Mouse (Mus musculus) kidney, adult 9 months (tissue): Measurements from ENCODE around the gene Armc7.
"Not testable (repeated sequence)": the region's sequence is repeated elsewhere in the genome, so short reads cannot be mapped to it uniquely, and the experiment has no call there.

Experiments
- DNase-seq: peaks from one replicate; pipeline ENCODE4 v3.0.0; 2022

The Armc7 gene

DNA sequence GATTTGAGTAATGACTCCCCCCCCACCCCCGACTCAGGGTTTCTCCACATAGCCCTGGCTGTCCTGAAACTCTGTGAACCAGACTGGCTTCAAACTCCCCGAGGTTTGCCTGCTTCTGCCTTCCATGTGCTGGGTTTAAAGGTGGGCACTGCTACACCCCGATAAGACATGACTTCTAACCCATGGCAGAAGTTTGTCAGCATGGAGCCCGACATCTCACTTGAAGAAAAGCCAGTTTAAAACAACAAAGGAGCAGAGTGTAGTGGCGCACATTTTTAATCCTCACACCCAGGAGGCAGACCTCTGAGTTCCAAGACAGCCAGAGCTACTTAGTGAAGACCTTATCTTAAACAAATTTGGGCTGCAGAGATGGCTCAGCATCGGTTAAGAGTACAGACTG is 16.9 kb downstream of the Armc7 start:
- DNase-seq: no peak

GRCm38 (mm10) chr11:115496559-115496958 is 21.1 kb downstream of the Armc7 start:
- DNase-seq: not testable (repeated sequence)

DNA sequence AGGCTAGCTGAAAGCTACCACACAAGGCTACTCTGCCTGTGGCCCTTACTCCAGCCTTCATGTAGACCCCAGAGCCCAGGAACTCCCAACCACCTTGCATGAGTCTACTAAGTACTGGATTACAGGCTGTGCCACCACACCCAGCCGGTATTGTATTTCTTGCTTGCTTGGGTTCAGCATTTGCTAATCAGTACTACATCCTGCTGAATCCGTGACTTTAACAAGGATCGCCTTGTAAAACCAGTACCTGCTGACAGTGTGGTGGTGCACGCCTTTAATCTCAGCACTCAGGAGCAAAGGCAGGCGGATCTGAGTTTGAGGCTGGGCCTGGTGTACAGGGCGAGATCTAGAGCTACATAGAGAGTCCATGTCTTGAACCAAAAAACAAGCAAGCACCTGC is 27.2 kb downstream of the Armc7 start:
- no peak for DNase-seq

DNA sequence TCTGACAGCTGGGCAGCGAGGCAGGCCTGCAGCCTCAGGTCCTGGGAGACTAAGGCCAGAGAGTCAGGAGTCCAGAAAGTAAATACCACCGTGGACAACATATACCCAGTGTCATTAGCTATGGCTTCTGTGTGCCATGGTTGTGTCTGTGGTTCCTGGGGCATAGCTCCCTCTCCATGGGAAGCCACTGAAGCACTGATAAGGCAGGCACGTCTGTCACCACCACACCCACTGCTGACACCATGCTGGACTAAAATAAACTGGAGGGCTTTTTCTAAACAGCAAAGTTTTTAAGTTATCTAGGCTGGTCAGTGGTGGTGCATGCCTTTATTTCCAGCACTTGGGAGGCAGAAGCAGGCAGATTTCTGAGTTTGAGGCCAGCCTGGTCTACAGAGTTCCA is 31.1 kb downstream of the Armc7 start:
- DNase-seq: no peak

DNA sequence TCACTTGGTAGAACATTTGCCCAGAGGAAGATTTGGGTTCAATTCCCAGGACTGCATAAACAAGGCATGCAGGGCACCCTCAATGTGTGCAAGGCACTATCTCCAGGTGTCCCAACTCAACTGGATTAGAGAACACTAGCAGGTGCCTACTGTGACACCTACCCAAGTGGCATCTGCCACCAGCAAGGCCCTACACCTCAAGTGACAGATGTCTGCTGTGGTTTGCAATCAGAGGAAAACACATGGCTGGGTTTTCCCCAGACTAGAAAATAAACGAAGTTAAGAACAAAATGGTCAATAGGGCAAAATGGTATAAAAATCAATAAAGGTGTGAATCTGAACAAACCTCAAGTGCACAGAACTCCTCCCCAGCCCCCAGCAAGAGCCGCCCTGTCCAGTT is 32.6 kb downstream of the Armc7 start:
- DNase-seq: no peak

DNA sequence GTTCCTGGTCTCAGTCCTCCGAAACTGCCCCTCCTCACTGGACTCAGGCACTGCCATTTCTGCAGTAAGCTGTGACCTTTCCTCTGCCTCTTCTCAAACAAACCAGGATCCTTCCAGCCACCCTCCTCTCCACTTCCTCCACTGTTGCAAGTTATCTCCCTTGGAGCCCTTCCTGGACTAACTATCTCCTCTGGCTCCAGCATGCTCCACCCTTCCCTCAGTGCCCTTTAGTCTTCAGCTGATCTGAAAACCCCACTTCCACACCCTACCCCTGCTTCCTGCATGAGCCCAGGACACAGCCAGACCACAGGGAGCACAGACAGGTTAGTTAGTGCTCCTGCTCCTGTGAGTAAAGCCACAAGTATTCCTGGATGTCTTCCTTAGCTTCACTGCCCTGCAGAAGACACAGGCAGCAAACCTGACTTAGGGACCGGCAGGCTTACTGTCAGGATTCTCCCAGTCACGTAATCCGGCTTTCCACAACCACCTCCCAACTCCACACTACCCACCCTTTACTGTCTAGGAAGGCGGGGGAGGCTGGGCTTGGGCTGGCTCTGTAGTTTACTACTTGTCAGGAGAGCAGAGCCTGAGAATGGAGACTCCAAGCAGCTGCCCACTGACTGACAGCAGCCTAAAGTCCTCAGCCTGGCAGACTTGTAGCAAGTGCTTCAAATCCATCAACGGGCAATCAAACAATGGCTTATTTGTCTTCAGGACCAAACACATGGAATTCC is 34.5 kb downstream of the Armc7 start:
- DNase-seq: no peak

DNA sequence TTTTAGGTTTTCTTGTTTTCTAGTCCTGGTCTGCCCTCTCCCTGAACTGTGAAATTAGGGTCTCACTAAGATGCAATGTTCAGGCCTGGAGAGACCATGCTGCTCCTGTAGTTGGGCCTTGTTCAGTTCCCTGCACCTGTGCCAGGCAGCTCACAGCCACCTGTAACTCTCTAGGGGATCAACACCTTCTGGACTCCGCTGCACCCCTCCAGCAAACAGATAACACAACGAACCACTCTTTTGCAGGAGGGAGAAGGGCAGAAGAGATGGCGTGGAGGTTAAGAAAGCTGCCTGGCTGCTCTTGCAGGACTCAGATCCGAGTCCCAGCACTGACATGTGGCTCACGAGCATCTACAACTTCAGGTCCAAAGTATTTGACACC is 35.0 kb downstream of the Armc7 start:
- no peak for DNase-seq

DNA sequence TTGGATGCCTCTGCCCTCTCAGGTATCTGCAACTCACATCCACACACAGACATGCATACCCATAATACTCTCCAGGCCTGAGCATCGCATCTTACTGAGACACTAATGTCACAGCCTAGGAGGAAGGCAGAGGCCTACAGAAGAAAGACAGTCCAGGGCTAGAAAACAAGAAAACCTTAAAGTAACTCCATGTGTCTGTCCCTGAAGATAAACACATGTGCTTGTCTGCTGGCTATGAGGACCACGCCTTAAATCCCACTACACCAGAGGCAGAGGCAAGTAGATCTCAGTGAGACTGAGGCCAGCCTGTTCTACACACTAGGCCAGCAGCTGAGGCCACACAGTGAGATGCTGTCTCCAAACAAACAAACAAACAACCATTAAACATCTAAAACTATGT is 35.7 kb downstream of the Armc7 start:
- DNase-seq: no peak

DNA sequence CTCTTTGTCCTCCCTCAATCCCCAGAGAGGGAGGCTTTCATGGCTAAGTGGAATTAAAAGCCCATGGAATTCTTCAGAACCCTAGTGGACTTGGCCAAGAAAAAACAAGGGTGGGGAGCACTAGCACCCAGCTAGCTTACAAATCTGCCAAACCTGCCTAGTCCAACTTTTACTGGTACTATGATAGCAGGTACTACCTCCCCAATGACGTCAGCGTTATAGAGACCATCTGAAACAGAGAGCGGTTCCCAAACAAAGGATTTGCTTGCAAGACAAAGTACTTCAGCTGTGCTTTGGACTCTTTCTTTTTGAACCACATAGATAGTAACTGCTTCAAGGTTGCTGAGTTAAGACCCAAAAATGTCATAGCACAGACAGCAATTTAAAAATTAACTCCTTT is 36.5 kb downstream of the Armc7 start:
- no peak for DNase-seq

DNA sequence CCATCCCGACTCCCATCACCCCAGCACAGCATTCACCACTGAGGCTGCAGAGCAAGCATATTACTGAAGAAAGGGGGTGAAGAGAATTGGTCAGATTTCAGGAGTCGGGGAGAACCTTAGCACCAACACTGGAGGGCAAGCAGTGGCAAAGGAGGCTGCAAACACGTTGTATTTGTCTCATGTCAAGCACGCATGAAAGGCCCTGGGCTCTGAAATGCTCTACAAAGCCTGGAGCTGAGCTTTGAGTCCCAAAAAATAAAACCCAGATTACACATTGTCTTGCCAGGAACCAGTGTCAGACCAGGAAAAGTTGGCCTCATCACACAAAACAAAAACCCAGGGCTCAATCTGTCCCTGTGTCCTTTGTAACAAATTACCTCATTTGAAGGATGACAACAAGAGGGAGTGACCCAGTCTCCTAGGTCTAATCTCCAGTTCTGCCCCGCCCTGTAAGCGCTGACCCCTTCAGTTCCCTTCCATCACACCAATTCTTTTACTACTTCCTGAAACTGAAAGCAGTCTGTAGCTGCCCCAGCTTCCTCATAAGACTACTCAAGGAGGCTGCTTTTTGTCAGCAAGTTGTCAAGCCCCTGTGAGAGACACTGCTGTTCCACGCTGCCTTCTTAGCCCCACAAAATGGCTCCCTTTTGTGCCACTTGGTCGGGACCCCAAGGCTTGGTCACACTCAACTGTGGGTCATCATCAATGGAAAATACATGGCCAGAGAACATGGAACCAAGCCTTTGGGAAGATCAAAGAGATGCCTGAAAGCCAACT is 37.1 kb downstream of the Armc7 start:
- DNase-seq: no peak

DNA sequence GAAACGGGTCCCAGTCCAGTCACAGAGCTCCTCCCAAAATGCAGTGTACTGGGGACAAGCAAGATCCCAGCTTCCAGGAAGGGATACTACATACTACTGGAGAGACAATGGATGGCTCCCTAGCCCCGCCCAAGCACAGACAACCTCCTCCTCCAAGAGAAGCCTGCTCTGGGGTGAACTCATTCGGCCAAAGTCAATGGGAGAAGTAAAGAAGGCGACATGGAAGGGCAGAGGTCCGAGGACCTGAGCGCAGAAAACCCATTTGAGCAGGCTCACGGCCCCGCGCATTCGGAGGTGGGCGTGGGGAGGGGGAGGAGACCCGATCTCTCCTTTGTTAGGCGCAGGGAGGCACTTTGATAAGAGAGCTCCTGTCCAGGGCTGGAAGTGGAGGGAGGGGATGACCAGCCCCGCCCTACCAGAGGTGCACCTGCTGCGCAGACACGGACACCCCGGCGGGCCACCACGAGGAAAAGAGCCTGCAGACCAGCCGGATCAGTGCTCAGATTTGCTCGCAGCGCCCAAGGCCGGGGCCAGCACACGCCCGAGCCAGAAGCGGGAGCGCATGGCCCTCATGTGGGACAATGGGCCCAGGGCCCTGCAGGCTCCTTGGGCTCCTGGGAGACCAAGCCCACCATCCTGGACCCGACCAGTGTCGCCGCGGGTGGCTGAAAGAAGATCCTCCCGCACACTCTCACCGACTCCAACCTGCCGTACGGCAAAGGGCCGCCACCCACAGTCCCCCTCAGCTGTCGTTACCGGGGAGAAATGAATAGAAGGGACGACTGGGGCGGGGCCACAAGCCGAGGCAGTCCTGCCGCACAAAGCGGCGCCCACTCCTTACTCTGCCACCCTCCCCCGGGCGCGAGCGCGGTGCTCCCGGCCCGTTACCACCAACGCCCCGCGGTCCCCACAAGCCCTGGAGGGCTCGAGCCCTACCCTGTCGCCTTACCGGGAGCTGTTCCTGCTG is 38.1 kb downstream of the Armc7 start:
- DNase-seq: peak; percentile 26

- DNase-seq: peak; percentile 99
Measured at GRCm38 (mm10) chr11:115514238-115514663, 38.8 kb downstream of the Armc7 start, which contains the start of gene Jpt1. Jpt1 (minus strand) TSS chr11:115514387.

- DNase-seq: no peak
Measured at GRCm38 (mm10) chr11:115515021-115515420, 39.6 kb downstream of the Armc7 start.

DNA sequence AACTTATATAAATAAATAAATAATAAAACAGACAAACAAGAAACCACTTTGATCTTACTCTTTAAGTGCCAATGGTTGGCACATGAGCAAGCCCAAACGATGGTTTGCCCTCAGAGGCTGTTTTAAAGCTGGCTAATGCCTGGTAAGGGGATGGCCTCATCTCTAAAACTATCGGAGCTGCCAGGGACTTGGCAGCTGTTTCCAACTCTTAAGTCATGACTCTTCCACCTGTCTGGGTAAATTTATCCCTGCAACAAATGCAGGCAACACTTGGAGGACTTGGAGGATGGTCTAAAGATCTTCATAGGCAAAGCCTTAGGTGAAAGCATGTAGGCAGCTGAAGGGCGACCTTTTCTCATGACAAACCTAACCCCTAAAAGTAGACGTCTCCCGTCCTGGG is 41.5 kb downstream of the Armc7 start:
- DNase-seq: no peak

- no peak for DNase-seq
Measured at GRCm38 (mm10) chr11:115518693-115519092, 43.2 kb downstream of the Armc7 start.

GRCm38 (mm10) chr11:115519581-115519980 is 44.1 kb downstream of the Armc7 start:
- DNase-seq: no peak

- no peak for DNase-seq
Measured at GRCm38 (mm10) chr11:115520218-115520617, 44.8 kb downstream of the Armc7 start.

- DNase-seq: no peak
Measured at GRCm38 (mm10) chr11:115521080-115521479, 45.6 kb downstream of the Armc7 start.

DNA sequence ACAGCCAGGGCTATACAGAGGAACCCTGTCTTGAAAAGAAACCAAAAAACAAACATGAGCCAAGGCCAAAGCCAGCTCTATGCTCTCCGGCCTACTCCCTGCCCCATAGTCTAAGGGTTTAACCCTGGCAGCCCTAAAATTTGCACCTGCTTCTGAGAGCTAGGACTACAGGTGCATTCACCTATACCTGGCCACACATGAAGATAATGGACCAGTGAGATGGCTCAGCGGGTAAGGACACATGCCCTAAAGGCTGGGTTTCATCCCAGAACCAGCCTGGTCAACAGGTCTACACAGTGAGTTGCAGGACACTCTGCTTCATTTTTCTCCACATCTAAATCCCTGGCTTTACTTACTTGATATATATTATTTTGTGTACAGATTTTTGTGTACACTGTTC is 46.8 kb downstream of the Armc7 start:
- no peak for DNase-seq

DNA sequence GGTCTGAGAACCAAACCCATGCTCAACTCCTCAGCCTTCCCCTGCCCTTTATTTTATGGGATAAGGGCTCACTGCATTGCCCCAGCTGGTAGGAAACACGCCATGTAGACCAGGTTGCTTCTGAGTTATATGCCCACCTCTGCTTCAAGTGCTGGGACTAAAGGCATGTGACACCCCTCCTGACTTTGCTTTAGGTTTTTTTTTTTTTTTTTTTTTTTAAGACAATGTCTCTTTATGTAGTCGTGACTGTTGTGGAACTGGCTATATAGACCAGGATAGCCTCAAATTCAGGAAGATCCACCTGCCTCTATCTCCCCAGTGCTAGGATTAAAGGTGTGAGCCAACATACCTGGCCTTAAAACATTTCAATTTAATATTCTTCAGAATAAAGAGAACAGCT is 47.2 kb downstream of the Armc7 start:
- DNase-seq: no peak

GRCm38 (mm10) chr11:115526446-115526845 is 51.0 kb downstream of the Armc7 start:
- not testable (repeated sequence) for DNase-seq

GRCm38 (mm10) chr11:115534759-115535371 is 59.4 kb downstream of the Armc7 start:
- DNase-seq: no peak
